Mouse (Mus musculus) ES-Bruce4 (cell line): ENCODE data around the gene Cfap299.

Source experiments
- CTCF ChIP-seq: IDR thresholded peaks from one replicate; pipeline ENCODE4 v1.8.1; 2011; ENCODE audit warnings: low read depth, low read length
- EP300 ChIP-seq: IDR thresholded peaks from 2 replicates; pipeline ENCODE4 v1.6.1; 2011; ENCODE audit warnings: low read depth, low read length; ENCODE audit not compliant: insufficient read depth

GRCm38 (mm10) chr5:98617416-98617815, 288.3 kb downstream of the Cfap299 start:
- no peak for TF ChIP-seq EP300
- no peak for TF ChIP-seq CTCF
